Mouse (Mus musculus) ovary, postnatal 14 days (tissue): ENCODE data around the gene Slc25a33.
A peak's percentile ranks its signal among the peaks of the same experiment; 100 is the strongest.
"Not testable (repeated sequence)": the region's sequence is repeated elsewhere in the genome, so short reads cannot be mapped to it uniquely, and the experiment has no call there.

Experiments
- DNase-seq: peaks from one replicate; pipeline ENCODE4 v3.0.0; 2022; ENCODE audit warnings: low spot score

The Slc25a33 gene

DNA sequence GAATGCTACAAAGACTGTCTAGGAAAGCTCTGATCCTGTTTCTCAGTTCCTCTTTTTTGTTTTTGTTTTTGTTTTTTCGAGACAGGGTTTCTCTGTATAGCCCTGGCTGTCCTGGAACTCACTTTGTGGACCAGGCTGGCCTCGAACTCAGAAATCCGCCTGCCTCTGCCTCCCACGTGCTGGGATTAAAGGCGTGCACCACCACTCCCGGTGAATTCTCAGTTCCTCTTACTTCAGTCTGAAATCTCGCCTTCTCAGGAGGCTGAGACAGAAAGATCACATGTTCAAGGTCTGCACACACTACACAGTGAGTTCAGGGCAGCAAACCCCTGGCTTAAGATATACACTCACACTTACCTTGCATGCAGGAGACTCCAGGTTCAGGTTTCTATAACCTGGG lies 17.5 kb downstream of the Slc25a33 start:
- DNase-seq: not testable (repeated sequence)

DNA sequence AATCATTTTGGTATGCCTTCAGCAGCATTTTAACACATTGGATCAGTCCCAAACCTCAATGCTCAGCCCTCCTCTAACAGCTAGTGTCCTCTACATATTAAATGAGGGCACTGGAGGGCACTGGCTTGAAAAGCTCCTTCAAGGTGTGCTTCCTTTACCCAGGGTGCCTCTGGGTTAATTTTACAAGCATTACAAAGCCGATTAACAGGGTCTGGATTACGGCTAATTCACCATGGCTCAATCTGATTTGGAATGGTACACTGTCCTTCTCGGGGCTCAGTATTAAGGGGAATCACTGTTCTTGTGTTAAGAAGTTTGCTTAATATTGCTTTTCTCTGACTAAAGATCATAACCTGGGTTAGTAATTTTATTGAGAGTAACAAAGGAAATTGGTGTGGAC lies 21.2 kb downstream of the Slc25a33 start:
- DNase-seq: no peak

DNA sequence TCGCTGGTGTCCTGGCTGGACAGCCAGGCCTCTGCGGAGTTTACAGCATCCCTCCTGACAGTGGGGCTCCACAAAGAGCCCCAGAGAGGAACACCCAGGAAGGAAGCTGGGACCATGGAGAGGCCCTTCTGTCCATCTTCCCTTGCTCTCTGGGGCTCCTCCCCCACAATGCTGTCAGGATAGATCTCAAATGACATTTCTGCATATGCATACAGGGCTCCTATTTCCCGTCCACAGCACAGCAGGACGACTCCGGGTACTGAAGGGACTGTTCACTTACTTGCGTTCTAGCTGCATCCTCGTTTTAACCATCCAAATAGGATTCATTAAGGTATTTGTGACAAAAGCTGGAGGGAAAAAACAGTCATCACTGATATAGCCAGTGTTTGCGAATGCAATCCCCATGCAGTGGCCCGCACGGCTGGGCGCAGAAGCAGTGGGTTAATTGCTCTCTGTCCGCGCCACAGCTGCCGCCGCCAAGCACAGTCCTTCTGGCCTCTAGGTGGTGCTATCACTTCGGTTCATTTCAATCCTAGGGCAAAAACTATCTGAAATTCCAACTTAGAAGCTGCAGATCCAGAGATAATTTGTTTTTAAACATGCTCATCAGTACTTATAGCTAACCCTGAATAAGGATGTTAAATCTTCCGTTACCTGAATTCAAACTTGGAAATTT lies 21.8 kb downstream of the Slc25a33 start:
- no peak for DNase-seq

DNA sequence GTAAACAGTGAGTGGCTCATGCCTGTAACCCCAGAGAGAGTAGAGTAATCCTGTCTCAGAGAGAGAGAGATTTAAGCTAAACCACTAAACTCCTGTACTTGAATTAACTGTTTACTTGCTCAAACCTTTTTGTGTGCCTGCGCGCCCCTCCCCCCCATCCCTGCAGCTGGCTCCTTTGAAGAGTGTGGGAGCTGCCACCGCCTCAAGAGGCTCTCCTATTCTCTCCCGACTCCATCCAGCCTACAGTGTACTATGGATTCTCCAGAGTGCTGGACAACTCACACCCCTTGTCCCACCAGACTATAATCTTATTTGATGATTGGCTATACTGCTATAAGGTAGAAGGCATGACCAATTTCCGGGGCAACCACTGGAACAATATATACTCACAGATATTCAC lies 23.4 kb downstream of the Slc25a33 start:
- DNase-seq: no peak

DNA sequence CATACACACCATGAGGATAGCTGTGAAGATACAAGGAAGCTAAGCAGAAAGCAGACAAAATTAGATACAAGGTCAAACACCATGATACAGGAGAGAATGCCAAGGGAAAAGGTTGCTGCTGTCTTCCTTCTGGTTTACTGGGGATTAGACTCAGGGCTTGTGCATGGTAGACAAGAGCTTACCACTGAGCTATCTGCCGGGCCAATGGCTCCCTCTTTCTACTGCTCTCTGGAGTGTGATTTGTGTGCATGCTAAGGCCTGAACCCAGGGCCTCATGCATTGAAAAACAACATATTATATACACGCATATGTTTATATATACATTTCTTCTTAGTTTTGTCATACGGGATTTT lies 24.4 kb downstream of the Slc25a33 start:
- DNase-seq: not testable (repeated sequence)

DNA sequence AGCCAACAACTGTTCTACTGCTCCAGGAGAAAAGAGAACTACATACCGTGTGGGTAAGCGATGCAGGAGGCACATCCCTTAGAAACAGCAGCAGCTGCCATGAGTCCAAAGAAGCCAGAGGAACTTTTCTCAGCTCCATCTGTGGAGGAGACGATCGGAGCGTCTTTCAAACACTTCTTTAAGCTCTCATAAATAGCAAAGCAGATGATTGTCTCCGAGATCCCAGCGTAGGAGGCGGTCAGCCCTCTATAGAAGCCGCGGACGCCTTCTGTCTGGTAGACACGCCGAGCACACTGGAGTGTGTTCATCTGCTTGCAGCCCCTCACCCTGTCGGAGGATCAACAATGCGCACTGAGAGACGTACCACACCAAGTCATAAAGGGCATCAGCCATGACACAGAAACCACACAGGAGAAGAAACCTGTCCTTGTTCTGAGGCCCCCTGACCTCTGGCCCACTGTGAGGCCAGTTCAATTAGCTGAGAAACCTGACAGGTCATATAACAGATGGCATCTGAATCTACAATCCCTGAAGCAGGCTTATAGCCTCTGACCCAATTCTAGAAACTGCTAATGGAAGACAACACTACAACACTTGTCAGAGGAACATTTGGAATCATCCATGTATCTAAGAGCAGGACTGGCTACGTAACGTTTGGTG lies 24.9 kb downstream of the Slc25a33 start:
- no peak for DNase-seq

DNA sequence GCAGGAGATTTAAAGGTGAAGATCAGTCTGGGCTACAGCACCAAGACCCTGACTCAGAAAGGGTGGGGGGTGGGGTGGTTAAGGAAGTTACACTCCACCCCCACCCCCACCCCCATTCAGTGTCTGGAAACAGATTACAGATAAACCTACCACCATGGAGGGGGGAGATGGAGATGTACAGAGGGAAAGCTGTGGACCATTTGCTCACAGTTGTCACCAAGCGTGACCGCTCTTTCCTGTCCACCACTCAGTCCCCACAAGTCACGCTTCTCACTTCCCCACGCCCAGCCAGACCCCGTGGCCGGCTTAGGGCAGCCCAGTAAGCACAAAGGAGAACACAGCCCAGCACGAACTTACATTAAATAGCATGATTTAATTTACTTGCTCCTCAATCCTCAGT lies 30.0 kb downstream of the Slc25a33 start:
- DNase-seq: no peak

DNA sequence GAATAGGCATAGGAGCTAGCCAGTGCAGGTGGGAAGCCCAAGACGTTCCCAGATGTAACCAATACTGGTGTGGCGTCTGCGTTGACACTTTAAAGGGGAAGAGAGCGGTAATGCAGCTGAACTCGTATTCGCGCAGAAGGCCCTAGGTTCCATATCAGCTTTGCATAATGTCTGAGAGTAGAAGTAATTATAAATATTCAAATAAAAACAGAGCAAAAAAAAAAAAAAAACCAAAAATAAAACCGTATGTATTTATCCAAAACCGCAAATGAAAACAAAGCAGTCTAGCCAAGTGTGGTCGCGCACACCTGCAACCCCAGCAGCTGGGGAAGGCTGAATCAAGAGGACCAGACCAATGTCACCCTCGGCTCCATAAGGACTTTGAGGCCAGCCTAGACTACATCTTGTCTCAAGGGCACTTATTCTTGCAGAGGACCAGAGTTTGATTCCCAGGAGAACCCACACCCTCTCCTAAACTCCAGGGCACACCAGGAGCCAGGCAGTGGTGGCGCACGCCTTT lies 32.0 kb downstream of the Slc25a33 start:
- DNase-seq: no peak

DNA sequence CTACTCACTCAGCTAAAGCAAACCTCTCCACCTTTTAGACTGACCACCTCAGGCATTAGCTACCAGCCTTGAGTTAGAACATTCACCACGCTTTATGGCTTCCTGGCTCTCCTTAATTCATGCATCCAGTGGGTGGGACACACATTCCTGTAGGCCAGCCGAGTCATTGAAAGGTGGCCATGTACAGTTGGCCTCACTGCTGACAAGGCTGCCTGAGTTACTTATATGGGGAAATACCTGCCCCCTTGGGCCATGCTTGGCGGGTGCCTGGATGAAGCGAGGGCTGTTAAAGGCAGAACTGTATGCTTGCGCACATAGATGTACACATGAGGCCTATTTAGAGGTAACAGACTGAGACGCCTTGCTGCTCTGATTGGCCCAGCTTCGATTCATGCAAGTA lies 33.8 kb downstream of the Slc25a33 start:
- DNase-seq: no peak

DNA sequence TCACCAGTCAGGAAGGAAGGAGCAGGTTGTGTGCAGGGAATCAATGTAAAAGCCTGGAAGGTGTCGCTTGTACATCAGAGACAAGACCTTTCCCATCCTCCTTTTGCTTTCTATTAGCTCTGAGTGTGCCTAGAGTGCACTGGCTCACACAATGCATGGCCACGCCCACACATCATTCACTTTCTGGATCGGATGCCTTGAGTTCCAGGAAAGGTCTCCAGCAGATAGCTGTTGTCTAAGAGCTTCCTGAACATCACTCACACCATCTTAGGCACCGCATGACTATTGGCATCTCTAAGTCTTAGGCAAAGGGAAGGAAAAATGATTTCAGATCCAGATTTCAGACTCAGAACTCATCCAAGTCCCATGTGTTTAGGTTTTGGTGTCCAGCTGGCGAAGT lies 34.6 kb downstream of the Slc25a33 start:
- no peak for DNase-seq

DNA sequence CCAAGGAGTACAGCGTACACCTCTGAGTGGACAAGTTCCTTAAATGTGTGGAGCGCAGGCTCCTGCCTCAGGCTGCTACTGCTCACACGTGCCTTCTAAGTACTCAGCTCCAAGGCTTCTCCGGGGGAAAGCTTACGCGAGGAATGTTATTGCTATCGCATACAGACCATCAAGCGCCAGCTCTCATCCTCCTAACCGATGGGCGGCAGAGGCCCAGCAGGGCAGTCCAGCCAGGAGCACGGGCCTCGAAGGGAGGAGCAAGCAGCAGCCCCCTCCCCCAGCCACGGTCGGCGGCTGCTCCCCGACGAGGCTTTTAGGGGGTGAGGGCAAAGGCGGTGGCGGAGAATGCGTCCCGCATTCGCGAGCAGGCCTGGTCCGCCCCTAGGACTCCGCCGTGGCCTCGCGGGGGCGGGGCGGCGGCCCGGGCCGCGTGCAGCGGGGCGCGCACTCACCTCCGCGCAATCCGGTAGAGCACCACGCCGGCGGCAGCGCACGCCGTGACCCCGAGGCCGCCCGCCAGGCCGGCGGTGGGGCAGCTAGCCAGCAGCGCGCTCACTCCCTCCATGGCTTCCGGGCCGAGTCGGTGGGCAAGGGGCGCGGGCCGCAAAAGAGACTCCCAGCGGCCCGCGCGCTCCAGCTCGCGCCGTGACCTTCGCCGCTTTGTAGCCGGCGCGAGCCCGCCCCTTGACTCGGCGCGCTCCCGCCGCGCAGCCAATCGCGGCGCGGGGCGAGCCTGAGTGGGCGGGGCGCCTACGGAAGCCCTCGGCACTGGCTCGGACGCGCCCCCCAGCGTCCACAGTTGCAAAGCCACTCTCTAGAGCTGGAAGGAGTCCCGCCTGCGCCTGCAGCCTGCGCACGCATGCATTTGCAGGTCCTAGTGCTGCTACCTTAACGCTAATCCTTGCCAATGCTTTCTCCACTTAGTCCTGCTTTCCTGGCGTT lies 36.4 kb downstream of the Slc25a33 start, which contains the start of gene Tmem201:
TSS of gene Tmem201 (minus strand) at position 662 of the 942 bp plus-strand sequence.
- DNase-seq: peak; percentile 92

DNA sequence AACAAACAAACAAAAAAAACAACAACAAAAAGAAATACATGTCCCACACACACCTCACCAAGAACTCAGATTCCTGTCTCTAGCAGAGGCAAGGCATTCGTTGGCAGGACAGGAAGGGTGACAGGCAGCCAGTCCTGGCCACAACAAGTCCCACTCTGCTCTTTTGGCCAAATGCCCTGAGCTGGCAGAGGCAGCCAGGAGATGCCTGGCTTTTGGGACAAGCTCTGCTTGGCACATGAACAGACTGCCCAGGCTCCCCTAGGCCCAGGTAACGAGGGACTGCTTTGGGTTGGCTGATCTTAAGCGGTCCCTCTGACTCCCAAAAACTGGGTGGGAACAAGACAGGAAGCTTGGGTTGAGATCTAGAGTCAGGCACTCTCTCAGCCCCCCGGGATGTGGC lies 37.5 kb downstream of the Slc25a33 start:
- DNase-seq: peak; percentile 35

DNA sequence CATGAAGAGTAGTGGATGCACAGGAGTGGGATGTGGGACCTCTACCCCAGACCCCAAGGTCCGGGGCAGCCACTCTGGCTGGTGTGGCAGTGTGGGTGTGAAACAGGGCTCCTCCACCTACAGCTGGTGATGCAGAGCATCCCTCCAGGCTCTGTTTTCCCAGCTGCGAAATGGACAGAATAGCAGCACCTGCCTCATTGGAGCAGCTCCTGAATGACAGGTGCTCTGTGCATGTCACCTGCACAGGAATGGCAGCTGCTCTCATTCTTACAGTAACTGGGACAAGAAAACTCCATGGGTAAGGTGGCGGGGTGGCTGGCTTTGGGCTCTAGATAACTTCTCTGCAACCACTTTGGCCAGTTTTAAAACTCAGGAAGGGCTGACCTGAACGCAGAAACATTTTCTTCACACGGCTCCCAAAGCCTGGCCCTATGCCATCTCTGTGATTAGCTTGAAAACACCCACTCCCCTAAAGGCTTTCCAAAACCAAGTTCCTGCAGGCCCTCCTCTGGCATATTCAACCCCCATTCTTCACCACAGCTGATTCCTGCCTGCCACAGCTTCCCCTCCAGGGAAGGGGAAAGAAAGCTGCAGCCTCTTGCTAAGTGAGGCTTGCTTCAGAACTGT lies 38.3 kb downstream of the Slc25a33 start:
- no peak for DNase-seq

DNA sequence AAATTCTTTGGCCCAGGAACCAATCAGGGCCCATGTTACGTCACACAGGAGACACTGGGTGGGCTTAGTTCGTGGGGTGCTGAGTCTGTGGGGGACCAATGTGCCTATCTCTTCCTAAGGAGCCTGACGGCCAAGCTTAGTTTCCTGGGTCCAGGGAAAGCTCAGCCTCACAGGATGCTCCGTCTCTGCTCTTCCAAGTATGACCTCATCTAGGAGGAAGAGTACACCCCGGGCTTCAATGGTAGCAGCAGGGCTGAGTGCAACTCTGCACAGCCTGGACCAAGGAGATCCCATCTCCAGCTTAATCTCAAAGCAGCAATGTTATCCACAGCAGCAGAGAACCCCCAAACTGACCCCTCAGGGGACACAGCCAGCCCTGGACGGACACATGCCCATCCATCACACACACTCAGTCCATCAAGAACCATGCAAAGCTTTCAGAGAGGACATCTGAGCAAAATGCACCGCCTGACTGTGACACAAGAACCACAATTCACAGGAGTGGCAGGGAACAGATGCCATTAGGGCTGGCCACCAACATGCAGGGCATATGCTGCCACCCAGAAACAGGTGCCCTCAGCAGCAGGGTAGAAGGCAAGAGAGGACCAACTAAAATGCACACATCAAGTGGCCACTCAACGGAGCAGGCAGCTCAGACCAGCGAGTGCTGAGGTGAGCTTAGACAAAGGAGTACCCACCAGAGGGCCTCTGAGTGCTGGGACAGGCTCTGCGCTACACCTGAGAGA lies 39.2 kb downstream of the Slc25a33 start:
- DNase-seq: no peak

DNA sequence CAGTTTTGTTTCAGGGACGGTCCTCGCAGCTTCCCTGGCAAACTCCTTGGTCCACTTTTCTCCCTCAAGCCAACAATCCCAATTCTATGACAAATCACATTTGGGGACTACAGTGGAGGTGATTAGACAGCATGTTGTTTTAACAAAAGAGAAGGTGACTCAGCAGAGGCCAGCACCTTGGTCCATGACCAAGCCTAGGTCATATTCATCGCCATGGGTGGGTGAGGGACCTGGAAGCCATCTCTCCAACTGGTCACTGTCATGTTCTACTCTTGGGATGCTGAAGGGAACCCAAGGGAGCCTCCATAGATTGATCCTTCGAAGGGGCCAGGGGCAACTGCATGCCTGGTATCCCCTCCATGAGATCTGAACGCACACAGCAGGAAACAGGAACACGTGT lies 39.8 kb downstream of the Slc25a33 start:
- DNase-seq: no peak

DNA sequence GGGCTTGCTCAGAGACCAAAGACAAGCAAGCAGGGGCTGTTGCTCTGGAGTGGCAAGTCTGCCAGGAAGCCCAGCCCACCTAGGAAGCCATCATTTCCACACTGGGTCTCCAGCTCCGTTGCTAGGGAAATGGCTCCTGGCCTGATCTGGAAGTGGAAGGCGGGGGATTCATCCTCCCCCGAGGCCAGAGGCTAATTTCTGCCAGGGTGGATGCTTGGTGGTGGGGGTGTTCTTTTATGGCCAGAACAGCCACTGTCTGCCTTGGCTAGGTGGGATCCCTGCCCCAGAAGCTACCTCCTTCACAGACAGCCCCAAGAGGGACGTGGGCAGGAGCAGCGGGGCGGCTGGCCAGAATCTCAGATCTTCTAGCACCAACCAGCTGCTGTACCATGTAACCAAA lies 40.3 kb downstream of the Slc25a33 start:
- no peak for DNase-seq

DNA sequence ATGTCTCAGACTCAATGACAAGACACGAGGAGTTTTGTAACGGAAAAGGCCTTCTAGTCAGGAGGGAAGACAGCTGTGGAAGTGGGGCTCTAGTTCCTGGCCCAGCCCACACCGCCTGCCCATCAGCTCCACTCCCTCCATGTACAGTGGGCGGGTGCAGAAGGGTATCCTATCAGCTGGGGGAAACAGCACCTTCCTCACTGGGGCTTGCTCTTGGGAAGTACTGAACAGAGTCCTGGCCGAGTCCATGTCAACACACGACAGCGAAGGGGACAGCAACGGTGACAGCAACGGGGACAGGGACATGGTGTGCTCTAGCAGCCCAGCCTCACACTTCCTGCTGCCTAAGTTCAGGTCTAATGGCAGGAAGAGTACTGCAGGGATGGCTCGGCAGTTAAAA lies 41.3 kb downstream of the Slc25a33 start:
- DNase-seq: no peak

DNA sequence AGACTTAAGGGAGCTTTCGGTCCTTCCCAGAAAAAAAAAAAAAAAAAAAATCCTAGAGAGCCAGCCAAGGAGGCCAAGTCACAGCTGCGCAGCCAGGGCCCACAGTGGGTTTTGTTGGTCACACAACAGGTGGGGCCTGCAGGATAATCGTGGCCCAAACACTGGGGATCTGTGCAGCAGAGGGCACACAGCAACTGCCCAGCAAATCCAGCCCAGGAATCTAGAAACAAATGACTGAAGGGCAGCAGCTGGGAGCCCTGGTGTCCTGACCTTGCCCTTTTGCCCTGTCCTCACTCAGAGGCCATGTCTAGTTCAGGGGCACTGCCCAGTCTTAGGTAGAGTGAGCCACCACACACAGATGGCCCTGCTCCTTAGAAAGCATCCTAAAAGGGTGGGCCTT lies 41.8 kb downstream of the Slc25a33 start:
- DNase-seq: no peak

DNA sequence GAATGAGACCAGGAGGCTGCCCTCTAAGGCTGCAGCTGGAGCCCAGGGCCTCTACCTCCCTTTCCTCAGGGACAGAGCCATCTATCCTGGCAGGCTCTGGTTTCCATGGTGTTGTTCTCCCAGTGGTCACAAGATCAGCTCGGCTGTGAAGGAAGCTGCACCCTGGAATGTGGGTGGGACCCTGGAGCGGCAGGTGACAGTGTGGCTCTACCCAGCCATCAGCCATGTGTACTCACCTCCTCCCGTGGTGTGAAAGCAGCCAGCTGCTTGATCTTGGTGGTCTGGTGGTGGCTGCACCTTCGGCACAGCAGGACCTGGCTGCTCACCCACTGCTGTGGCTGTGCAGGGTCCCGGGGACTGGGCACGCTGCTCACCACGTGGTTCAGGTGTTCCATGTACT lies 43.2 kb downstream of the Slc25a33 start:
- DNase-seq: no peak

DNA sequence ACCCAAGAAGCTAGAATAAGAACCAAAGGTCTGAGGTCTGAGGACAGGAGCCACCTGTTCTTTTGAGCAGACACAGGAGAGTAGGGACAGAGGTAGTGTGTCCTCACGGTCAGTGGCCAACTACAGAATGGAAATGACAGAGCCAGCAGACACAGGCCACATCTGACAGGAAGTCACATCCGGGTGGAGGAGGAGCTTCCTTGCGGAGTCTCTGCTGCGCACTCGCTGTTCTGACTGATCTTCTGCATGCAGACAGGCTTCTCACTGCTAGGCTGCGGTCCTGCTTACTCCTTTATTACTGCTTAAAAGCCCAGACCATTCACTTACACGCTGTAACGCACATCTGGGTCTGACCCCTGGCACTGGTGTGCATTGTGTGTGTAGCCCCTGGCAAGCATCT lies 45.3 kb downstream of the Slc25a33 start:
- DNase-seq: no peak

DNA sequence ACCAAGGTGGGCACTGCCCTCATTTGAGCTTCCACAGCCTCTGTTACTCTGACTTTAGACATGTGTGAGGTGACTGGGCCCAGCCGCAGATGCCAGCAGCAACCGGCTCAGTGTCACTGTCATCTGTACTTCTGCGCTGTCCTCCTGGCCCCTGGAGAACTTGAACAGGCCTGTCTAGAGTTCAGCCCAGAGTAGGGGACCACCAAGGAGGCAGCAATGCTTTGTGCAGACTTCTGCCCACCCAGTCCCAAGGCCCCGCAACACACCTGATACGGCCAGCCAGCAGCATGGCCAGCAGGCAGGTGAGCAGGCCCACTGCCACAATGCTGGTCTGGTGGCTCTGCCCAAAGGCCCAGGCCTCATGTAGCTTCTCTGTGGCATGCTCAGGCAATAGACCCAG lies 46.4 kb downstream of the Slc25a33 start:
- DNase-seq: no peak
